Mouse (Mus musculus): ENCODE measurements around the gene Mpv17. TPM values are rescaled to one million over a fixed set of nuclear protein-coding genes. Genes with fewer than 3 reads are reported as not detected.

Mpv17 gene
- total and polyA plus RNA-seq, 3 experiments = 46.8 to 183 (median 50.6) TPM

GRCm38 (mm10) chr5:31179301-31179765, 25.3 kb upstream of the Mpv17 start:
- Histone ChIP-seq H3K79me2 (replicated peaks; ENCODE audit: control insufficient read depth, insufficient read depth, low read length) (peaks cover 4% of the 10 kb centered on the region; the same call in 1 of the 2 replicates), H3K4me1 (ENCODE audit: control insufficient read depth, insufficient read depth, low read length) (no peaks in the 10 kb centered on the region), H3K4me3 (peak overlapping the region; percentile 79), H3K9ac (ENCODE audit: low read depth, low read length) (peak overlapping the region; percentile 73), H3K27ac (peak overlapping the region; percentile 94), H3K27me3 (ENCODE audit: control insufficient read depth, insufficient read depth, low read length) (no peaks in the 10 kb centered on the region), H3K36me3 (ENCODE audit: control insufficient read depth, insufficient read depth, low read length) (no peaks in the 10 kb centered on the region; the same call in 1 of the 2 replicates)
- under 1% methylated on average over 25 of the region's 25 CpGs for WGBS
- intact Hi-C loops (cut with DNase I) = loop anchor here (2.0 to 5.0 kb wide), 2 partner anchors 25 to 127 kb away; partner anchors contain the start of genes Cad and Mpv17
- DNase-seq = no peak
- no peak for TF ChIP-seq EP300 (IDR thresholded peaks at IDR 0.05; ENCODE audit: insufficient read depth, low read depth, low read length)
- TF ChIP-seq CTCF (IDR thresholded peaks at IDR 0.05) = no peak
- TF ChIP-seq POLR2A (IDR thresholded peaks at IDR 0.05; ENCODE audit: insufficient read depth, low read depth, low read length) = no peak

GRCm38 (mm10) chr5:31168630-31169029, 14.6 kb upstream of the Mpv17 start:
- DNase-seq = no peak
- no peak overlapping the region for H3K27ac ChIP-seq
- no peak overlapping the region for H3K4me3 ChIP-seq
- peaks cover 7% of the 10 kb centered on the region for H3K36me3 ChIP-seq (ENCODE audit: control insufficient read depth, insufficient read depth, low read length)
- 80% methylated on average over 4 of the region's 4 CpGs for WGBS
- no peaks in the 10 kb centered on the region for H3K79me2 ChIP-seq (replicated peaks; ENCODE audit: control insufficient read depth, insufficient read depth, low read length)
- no peak overlapping the region for H3K9ac ChIP-seq (ENCODE audit: low read depth, low read length)
- TF ChIP-seq CTCF (IDR thresholded peaks at IDR 0.05) = no peak
- no peak for TF ChIP-seq POLR2A (IDR thresholded peaks at IDR 0.05; ENCODE audit: insufficient read depth, low read depth, low read length)
- no peak for TF ChIP-seq EP300 (IDR thresholded peaks at IDR 0.05; ENCODE audit: insufficient read depth, low read depth, low read length)
- no peaks in the 10 kb centered on the region for H3K4me1 ChIP-seq (ENCODE audit: control insufficient read depth, insufficient read depth, low read length)
- no peaks in the 10 kb centered on the region for H3K27me3 ChIP-seq (ENCODE audit: control insufficient read depth, insufficient read depth, low read length)
- intact Hi-C loops (cut with DNase I) = no loop called here

- Histone ChIP-seq H3K36me3 (ENCODE audit: control insufficient read depth, insufficient read depth, low read length) (peaks cover 5% of the 10 kb centered on the region), H3K27ac (no peak overlapping the region), H3K4me1 (ENCODE audit: control insufficient read depth, insufficient read depth, low read length) (no peaks in the 10 kb centered on the region), H3K9ac (ENCODE audit: low read depth, low read length) (no peak overlapping the region), H3K4me3 (no peak overlapping the region), H3K27me3 (ENCODE audit: control insufficient read depth, insufficient read depth, low read length) (no peaks in the 10 kb centered on the region), H3K79me2 (replicated peaks; ENCODE audit: control insufficient read depth, insufficient read depth, low read length) (no peaks in the 10 kb centered on the region)
- whole genome bisulfite sequencing = 84% methylated on average over 1 of the region's 1 CpGs
- TF ChIP-seq CTCF (IDR thresholded peaks at IDR 0.05) = no peak
- no peak for TF ChIP-seq EP300 (IDR thresholded peaks at IDR 0.05; ENCODE audit: insufficient read depth, low read depth, low read length)
- TF ChIP-seq POLR2A (IDR thresholded peaks at IDR 0.05; ENCODE audit: insufficient read depth, low read depth, low read length) = no peak
- DNase-seq = no peak
- intact Hi-C loops (cut with DNase I) = no loop called here
Observed at GRCm38 (mm10) chr5:31164878-31165277, 10.8 kb upstream of the Mpv17 start.

- no peak for DNase-seq
- Histone ChIP-seq H3K27me3 (ENCODE audit: control insufficient read depth, insufficient read depth, low read length) (no peaks in the 10 kb centered on the region), H3K79me2 (replicated peaks; ENCODE audit: control insufficient read depth, insufficient read depth, low read length) (no peaks in the 10 kb centered on the region), H3K36me3 (ENCODE audit: control insufficient read depth, insufficient read depth, low read length) (peaks cover 5% of the 10 kb centered on the region), H3K27ac (no peak overlapping the region), H3K4me3 (no peak overlapping the region), H3K9ac (ENCODE audit: low read depth, low read length) (no peak overlapping the region), H3K4me1 (ENCODE audit: control insufficient read depth, insufficient read depth, low read length) (no peaks in the 10 kb centered on the region)
- TF ChIP-seq CTCF (IDR thresholded peaks at IDR 0.05) = no peak
- TF ChIP-seq EP300 (IDR thresholded peaks at IDR 0.05; ENCODE audit: insufficient read depth, low read depth, low read length) = no peak
- TF ChIP-seq POLR2A (IDR thresholded peaks at IDR 0.05; ENCODE audit: insufficient read depth, low read depth, low read length) = no peak
- intact Hi-C loops (cut with DNase I) = no loop called here
Observed at GRCm38 (mm10) chr5:31162462-31162861, 8.4 kb upstream of the Mpv17 start.

GRCm38 (mm10) chr5:31153516-31154151, 417 bp downstream of the Mpv17 start:
- intact Hi-C loops (cut with DNase I) = loop anchor here (2.0 kb wide), 2 partner anchors 25 to 67 kb away; partner anchors contain the start of genes Gm29609 and Ppm1g
- Histone ChIP-seq H3K27ac (peak overlapping the region; percentile 89), H3K4me3 (peak overlapping the region; percentile 76), H3K27me3 (ENCODE audit: control insufficient read depth, insufficient read depth, low read length) (no peaks in the 10 kb centered on the region), H3K36me3 (ENCODE audit: control insufficient read depth, insufficient read depth, low read length) (peaks cover 3% of the 10 kb centered on the region), H3K9ac (ENCODE audit: low read depth, low read length) (peak overlapping the region; percentile 93), H3K79me2 (replicated peaks; ENCODE audit: control insufficient read depth, insufficient read depth, low read length) (no peaks in the 10 kb centered on the region), H3K4me1 (ENCODE audit: control insufficient read depth, insufficient read depth, low read length) (peaks cover 4% of the 10 kb centered on the region)
- peak; percentile 42 to 46 for DNase-seq
- TF ChIP-seq CTCF (IDR thresholded peaks at IDR 0.05) = no peak
- no peak for TF ChIP-seq EP300 (IDR thresholded peaks at IDR 0.05; ENCODE audit: insufficient read depth, low read depth, low read length)
- no peak for TF ChIP-seq POLR2A (IDR thresholded peaks at IDR 0.05; ENCODE audit: insufficient read depth, low read depth, low read length)
- WGBS = 12% methylated on average over 6 of the region's 6 CpGs

- Histone ChIP-seq H3K4me3 (no peak overlapping the region), H3K27me3 (ENCODE audit: control insufficient read depth, insufficient read depth, low read length) (no peaks in the 10 kb centered on the region), H3K4me1 (ENCODE audit: control insufficient read depth, insufficient read depth, low read length) (peaks cover 4% of the 10 kb centered on the region), H3K36me3 (ENCODE audit: control insufficient read depth, insufficient read depth, low read length) (peaks cover 3% of the 10 kb centered on the region), H3K79me2 (replicated peaks; ENCODE audit: control insufficient read depth, insufficient read depth, low read length) (no peaks in the 10 kb centered on the region), H3K27ac (no peak overlapping the region), H3K9ac (ENCODE audit: low read depth, low read length) (no peak overlapping the region)
- DNase-seq = peak in 1 of 2 experiments; percentile 65
- TF ChIP-seq EP300 (IDR thresholded peaks at IDR 0.05; ENCODE audit: insufficient read depth, low read depth, low read length) = peak; percentile 57; the same call in 1 of the 2 replicates
- no peak for TF ChIP-seq POLR2A (IDR thresholded peaks at IDR 0.05; ENCODE audit: insufficient read depth, low read depth, low read length)
- peak; percentile 57 for TF ChIP-seq CTCF (IDR thresholded peaks at IDR 0.05)
- intact Hi-C loops (cut with DNase I) = no loop called here
- WGBS = 49% methylated on average over 3 of the region's 3 CpGs
Observed at GRCm38 (mm10) chr5:31151746-31152145, 2.3 kb downstream of the Mpv17 start.
